Mouse (Mus musculus): Measurements from ENCODE around the gene Slfn3. TPM values are rescaled to one million over a fixed set of nuclear protein-coding genes. Genes with fewer than 3 reads are reported as not detected.

The Slfn3 gene
- total RNA-seq, 2 experiments from 2014 or later: 0.21 to 0.40 TPM

Other genes with a start within 250 kb of the Slfn3 start
- 1 to 10 TPM; 4.0 to 4.3 TPM for gene Slfn5, start 240.0 kb upstream of the Slfn3 start, total RNA-seq (2021)
- gene Slfn9, start 199.5 kb upstream of the Slfn3 start, total RNA-seq (2021): under 1 TPM; 0.91 to 0.98 TPM
- gene Slfn8, start 170.5 kb upstream of the Slfn3 start, total RNA-seq (2021): under 1 TPM; 0.23 to 0.49 TPM
- under 1 TPM; 0.27 to 0.64 TPM for gene Slfn2, start 126.2 kb upstream of the Slfn3 start, total RNA-seq (2021)
- gene Slfn1, start 74.5 kb upstream of the Slfn3 start, total RNA-seq (2021): not detected
- under 1 TPM; 0.22 to 0.23 TPM for gene Slfn4, start 16.1 kb upstream of the Slfn3 start, total RNA-seq (2021)
- under 1 TPM in 1 of 2 experiments, not detected in 1; 0.09 TPM for gene Slfn14, start 95.4 kb downstream of the Slfn3 start, total RNA-seq (2021)
- 100 to 1,000 TPM; 337 to 348 TPM for gene Ap2b1, start 107.7 kb downstream of the Slfn3 start, total RNA-seq (2021)
- gene Pex12, start 111.3 kb downstream of the Slfn3 start, total RNA-seq (2021): 10 to 100 TPM in 1 of 2 experiments, 1 to 10 TPM in 1; 9.2 to 11.1 TPM
- 100 to 1,000 TPM; 173 to 185 TPM for gene Rasl10b, start 217.8 kb downstream of the Slfn3 start, total RNA-seq (2021)
- 1 to 10 TPM in 1 of 2 experiments, under 1 TPM in 1; 0.62 to 1.4 TPM for gene Gas2l2, start 238.1 kb downstream of the Slfn3 start, total RNA-seq (2021)
- gene 1700020L24Rik, start 246.3 kb downstream of the Slfn3 start, total RNA-seq (2021): not detected

All from layer of hippocampus, postnatal 10 days (tissue).